Mouse (Mus musculus) WW6 (cell line): ENCODE results near the gene Vopp1.

Source experiments
- DNase-seq: peaks from one replicate; pipeline ENCODE4 v3.0.0-alpha.2; 2013; ENCODE audit warnings: low read depth, low spot score

Vopp1 gene

DNA sequence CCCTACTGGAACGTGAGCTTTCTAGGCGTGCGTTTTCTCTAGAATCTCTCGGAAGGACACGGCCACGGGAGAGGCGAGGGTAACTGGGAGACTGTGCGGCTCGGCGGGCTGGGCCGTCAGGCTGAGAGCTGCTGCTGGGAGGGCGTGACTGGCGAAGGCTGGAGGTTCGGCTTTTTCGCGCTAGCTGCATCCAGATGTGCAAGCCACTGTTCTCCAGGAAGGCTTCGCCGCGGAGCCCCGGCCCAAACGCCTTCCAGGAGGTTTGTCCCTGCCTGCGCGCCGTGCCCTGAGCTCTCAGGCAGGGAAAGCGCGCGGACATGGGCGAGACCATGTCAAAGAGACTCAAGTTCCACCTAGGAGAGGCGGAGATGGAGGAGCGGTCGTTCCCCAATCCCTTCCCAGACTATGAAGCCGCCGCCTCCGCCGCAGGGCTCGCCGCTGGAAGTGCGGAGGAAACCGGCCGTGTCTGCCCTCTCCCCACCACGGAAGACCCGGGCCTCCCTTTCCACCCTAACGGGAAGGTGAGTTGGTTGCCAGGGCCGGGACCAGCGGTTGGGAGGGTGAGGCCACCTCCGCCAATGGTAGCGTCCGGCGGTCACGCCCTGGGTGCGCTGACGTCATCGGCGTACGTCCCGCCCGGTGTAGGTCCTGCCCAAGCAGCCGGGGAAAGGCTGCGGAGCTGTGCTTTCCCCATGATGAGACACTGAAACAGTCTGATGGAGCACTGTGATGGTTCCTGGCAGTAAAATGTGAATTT lies 122.0 kb downstream of the Vopp1 start:
- peak; percentile 84 for DNase-seq

- no peak for DNase-seq
Observed at GRCm38 (mm10) chr6:57702376-57702742, 122.6 kb downstream of the Vopp1 start, which contains the start of gene Lancl2. TSS of gene Lancl2 (plus strand) at chr6:57702540.

DNA sequence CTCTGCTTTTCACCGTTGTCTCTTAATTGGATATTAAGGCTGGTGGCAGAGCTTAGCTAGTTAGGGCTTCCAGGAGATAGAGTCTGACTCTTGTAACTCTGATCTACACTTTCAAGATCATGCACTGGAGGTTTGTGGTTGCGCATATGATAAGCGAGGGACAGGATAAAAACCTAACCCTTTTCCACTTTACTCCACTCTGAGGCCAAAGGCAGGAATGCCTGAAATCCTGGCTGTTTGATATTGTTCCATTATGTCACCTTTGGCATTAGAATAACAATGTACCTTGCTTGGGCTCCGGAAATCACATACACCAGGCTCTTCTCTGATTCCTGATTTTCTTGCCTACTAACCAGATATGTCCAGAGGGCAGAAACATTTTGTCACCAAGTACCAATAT lies 123.3 kb downstream of the Vopp1 start:
- DNase-seq, result no peak

GRCm38 (mm10) chr6:57693116-57693515 lies 131.8 kb downstream of the Vopp1 start:
- no peak for DNase-seq

GRCm38 (mm10) chr6:57691467-57692261 lies 133.3 kb downstream of the Vopp1 start, which contains the start of gene Pyurf:
TSS of gene Pyurf (minus strand) at chr6:57692078.
- DNase-seq, result peak; percentile 67

DNA sequence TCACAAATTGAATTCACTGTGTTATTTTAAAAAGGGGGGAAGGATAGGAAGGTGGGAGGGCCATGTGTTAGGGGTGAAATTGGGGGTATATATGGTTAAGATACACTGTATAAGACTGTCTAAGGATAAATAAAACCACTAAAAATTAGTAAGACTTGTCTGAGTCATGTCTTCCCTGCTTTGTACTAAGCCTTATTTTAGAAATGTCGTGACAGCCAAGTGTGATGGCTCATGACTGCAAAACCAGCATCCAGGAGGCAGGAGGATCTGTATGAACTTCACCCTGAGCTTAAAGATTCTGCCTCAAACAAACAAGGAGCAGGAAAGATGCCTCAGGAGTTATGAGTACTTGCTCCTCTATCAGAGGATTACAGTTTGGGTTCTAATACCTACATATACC lies 140.8 kb downstream of the Vopp1 start:
- DNase-seq, result no peak
